Mouse (Mus musculus) adipose tissue, adult 10 weeks (tissue): ENCODE data around the gene Gm4981. TPM values are rescaled to one million over a fixed set of nuclear protein-coding genes. Genes with fewer than 3 reads are reported as not detected.

Experiments used
- polyA plus RNA-seq: library from polyadenylated mRNA; stranded (reverse); fragments of 350-450 nt; fragmentation: Illumina TruSeq; extraction: RNeasy Lipid Tissue Mini Kit (QIAGEN cat#74804); gene quantifications from one replicate; pipeline ENCODE4 v1.2.3, GENCODE M21; 2014; ENCODE audit warnings: low read depth, low replicate concordance

Gm4981 gene
- polyA plus RNA-seq, result not detected

DNA sequence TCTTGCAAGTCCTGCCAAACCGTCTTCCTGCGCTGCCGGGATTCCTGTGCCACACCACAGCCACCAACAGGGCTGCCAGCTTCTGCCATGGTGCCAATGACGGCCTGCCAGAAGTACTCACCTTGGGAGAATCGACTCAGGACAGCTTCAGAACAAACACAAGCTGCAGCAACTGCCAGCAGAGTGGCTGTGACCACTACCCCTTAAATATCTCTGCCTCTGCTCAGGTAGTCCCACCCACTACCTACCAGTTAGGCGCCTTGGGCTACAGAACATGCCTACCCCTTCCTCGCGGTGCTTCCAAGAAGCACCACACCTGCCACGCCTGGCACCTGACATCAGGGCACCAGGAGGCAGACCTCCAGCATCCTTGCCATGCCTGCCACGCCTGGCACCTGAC lies at the start of gene Gm4981:
Gene Gm4981, minus strand, starts transcription at position 89 of the 400 bp plus-strand sequence.

GRCm38 (mm10) chr10:58255213-58255892 lies 18.9 kb upstream of the Gm4981 start, which contains the start of gene Gcc2:
Gene Gcc2 (plus strand): TSS chr10:58255497.

DNA sequence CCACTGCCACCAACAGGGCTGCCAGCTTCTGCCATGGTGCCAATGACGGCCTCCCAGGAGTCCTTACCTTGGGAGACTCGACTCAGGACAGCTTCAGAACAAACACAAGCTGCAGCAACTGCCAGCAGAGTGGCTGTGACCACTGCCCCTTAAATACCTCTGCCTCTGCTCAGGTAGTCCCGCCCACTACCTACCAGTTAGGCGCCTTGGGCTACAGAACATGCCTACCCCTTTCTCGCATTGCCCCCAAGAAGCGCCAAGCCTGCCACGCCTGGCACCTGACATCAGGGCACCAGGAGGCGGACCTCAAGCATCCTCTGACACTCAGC lies 3.9 kb downstream of the Gm4981 start, which contains the start of gene Duxf3:
Gene Duxf3, minus strand, starts transcription at position 35 of the 329 bp plus-strand sequence.

DNA sequence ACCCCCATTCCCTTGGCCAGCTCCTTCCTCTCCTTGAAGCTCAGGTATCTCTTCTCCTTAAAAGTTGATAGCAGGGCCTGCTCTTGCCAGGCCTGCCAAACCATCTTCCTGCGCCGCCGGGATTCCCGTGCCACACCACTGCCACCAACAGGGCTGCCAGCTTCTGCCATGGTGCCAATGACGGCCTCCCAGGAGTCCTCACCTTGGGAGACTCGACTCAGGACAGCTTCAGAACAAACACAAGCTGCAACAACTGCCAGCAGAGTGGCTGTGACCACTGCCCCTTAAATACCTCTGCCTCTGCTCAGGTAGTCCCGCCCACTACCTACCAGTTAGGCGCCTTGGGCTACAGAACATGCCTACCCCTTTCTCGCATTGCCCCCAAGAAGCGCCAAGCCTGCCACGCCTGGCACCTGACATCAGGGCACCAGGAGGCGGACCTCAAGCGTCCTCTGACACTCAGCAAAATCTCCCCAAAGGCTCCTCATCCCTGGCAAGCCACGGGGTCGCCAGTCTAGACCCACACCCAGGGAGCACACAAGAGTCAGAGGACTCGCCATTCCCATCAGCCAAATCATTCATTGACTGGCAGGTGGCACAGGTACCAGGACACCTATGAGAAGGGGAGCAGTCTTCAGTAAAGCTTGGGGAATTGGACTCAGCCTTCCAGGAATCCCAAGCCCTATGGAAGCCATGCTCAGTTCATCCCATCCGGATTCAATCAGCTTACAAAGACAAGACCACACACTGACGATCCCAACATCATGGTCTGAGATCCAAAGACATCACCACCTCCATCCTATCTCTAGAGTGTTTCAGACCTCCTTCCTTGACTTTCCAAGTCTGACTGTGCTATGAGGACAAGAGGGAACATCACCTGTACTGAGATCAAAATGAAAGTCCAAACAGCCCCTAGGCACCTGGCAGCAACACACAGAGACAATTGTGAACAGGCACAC lies 11.4 kb downstream of the Gm4981 start, which contains the start of gene AW822073:
Gene AW822073, minus strand, starts transcription at position 104 of the 959 bp plus-strand sequence.

Other genes with a start within 250 kb of the Gm4981 start
- gene AW822073, start 11.8 kb downstream of the Gm4981 start, polyA plus RNA-seq, result not detected
- not detected for gene Duxf3, start 4.0 kb downstream of the Gm4981 start, polyA plus RNA-seq
- gene Gcc2, start 18.8 kb upstream of the Gm4981 start, polyA plus RNA-seq, result 25.4 TPM
- gene Lims1, start 86.8 kb upstream of the Gm4981 start, polyA plus RNA-seq, result 34.4 TPM
- 24.3 TPM for gene Ranbp2, start 210.2 kb upstream of the Gm4981 start, polyA plus RNA-seq